Mouse (Mus musculus) cortical plate, adult 2 months (tissue): Measurements from ENCODE around the gene Hist1h2bg.
"Not testable (repeated sequence)": the region's sequence is repeated elsewhere in the genome, so short reads cannot be mapped to it uniquely, and the experiment has no call there.

ENCODE experiments used
- CTCF ChIP-seq: fragments of 200-500 bp; IDR thresholded peaks from 2 replicates; pipeline ENCODE4 v1.5.1; 2011; ENCODE audit warnings: mild to moderate bottlenecking, control low read depth, low read length; ENCODE audit not compliant: insufficient read depth; ENCODE audit errors: extremely low read depth
- POLR2A ChIP-seq: fragments of 200-500 bp; IDR thresholded peaks from 2 replicates; pipeline ENCODE4 v1.6.1; 2011; ENCODE audit warnings: mild to moderate bottlenecking, low read length, control low read depth; ENCODE audit not compliant: insufficient read depth; ENCODE audit errors: extremely low read depth

DNA sequence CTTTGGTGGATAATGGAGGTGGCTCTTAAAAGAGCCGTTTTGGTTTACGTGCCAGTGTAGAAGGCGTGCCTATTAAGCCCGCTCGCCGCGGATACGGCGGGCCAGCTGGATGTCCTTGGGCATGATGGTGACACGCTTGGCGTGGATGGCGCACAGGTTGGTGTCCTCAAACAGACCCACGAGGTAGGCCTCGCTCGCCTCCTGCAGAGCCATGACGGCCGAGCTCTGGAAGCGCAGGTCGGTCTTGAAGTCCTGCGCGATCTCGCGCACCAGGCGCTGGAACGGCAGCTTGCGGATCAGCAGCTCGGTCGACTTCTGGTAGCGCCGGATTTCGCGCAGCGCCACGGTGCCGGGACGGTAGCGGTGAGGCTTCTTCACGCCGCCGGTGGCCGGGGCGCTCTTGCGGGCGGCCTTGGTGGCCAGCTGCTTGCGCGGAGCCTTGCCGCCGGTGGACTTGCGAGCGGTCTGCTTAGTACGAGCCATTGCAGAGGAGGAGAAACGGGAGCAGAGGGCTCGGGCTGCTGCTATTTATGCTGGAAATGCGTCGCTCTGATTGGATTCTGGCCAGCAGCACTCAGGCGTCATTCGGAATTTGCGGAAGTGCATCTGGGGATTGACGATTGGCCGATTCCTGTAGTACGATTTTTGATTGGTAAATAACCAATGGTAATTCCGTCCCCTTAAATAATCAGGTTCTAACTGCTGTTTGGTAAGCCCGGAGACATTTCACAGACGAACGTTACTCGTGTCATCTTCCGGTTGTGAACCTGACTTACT is 9.1 kb upstream of the Hist1h2bg start, which contains the start of gene Hist1h3e:
- TF ChIP-seq CTCF: not testable (repeated sequence)
- peak; percentile 99 for TF ChIP-seq POLR2A
